Mouse (Mus musculus): Measurements from ENCODE around the gene Hip1. TPM values are rescaled to one million over a fixed set of nuclear protein-coding genes. Genes with fewer than 3 reads are reported as not detected.
"Not testable (repeated sequence)": the region's sequence is repeated elsewhere in the genome, so short reads cannot be mapped to it uniquely, and the experiment has no call there.

The Hip1 gene
- total RNA-seq, 2 experiments from 2014 or later, result 1.1 to 5.0 TPM

DNA sequence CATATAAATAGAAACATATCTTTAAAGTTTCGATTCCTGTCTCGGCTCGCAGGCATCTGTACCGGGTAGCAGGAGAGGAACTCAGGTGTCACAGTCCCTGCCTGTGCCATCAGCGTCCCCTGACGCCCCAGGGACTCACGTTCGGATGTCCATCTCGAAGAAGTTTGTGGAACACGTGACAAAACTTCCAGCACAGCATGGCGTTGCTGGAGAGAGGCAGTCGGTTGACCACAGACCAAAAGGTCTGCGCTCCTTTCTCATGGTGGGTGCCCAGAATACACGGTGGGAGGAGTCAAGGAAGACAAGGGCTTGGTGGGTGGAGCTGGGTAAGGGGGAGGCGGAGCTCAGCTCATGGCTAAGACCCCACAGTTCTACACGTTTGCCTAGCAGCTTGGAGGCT lies 87.0 kb downstream of the Hip1 start:
- ATAC-seq (replicated peaks; ENCODE audit: low FRiP score, poor library complexity, severe bottlenecking), result no peak

DNA sequence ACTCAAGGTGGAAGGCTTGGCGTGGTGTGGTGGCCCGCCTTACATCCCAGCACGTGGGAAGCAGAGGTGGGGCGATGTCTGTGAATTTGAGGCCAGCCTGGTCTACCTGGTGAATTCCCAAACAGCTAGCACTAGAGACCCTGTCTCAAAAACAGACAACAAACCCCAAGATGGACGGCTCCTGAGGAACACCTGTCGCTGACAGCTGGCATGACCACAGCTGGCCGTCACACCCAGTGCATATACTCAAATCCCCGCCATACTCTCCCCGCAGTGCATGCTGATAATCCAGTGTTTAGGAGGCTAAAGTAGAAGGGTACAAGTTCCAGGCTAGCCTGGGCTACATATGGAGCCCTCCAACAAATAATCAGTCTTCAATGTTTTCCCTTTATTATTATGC lies 88.4 kb downstream of the Hip1 start:
- ATAC-seq (replicated peaks; ENCODE audit: low FRiP score, poor library complexity, severe bottlenecking), result no peak

- ATAC-seq (replicated peaks; ENCODE audit: low FRiP score, poor library complexity, severe bottlenecking), result no peak
Observed at GRCm38 (mm10) chr5:135454256-135454655, 90.7 kb downstream of the Hip1 start.

DNA sequence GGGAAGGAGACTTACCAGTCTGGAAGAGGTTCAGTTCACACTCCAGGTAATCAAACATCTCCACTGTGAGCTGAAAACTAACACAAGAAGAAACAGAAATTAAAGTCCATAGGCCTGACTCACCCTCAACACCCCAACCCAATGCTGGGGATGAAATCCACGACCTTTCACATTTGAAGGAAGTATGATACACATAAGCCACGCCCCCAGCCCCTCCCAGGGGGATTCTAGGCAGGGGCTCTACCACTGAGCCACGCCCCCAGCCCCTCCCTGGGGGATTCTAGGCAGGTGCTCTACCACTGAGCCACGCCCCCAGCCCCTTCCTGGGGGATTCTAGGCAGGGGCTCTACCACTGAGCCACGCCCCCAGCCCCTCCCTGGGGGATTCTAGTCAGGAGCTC lies 93.4 kb downstream of the Hip1 start:
- ATAC-seq (replicated peaks; ENCODE audit: low FRiP score, poor library complexity, severe bottlenecking), result not testable (repeated sequence)

DNA sequence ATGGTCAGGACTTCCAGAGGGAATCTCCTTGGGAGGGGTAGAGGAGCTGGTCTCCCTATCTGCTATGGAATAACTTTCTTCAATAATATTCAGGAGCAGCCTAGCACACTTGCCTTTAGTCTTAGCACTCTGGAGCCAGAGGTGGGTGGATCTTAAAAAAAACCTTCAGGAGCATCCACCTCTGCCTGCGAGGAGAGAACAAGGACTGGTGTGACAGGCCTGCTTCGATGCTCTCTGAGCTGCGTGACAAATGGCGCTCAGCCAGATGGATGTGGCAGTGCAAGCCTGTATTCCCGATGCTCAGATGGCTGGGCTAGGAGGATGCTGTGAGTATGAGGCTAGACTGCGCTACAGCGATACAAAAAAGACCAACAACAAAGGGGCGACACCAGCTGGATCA lies 93.8 kb downstream of the Hip1 start:
- no peak for ATAC-seq (replicated peaks; ENCODE audit: low FRiP score, poor library complexity, severe bottlenecking)

- no peak for ATAC-seq (replicated peaks; ENCODE audit: low FRiP score, poor library complexity, severe bottlenecking)
Observed at GRCm38 (mm10) chr5:135445755-135446154, 99.2 kb downstream of the Hip1 start.

DNA sequence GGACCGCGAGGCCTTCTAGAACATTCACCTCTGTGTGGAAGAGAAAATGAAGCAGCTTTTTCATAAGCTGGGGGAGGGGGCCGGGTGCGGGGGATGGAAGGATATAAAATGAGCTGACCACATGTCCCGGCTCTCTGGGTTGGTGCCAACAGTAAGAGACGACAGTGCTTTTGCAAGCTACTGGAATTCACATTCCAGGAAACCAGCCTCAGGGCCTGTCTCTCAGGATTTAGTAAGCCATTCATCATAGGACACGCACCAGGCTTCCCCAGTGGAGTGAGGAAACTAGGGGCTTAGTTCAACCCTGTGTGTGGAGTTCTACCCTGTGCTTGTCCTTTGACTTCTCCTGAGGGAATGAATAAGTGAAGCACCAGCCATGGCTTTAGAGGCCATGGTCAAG lies 102.5 kb downstream of the Hip1 start:
- ATAC-seq (replicated peaks; ENCODE audit: low FRiP score, poor library complexity, severe bottlenecking), result no peak

DNA sequence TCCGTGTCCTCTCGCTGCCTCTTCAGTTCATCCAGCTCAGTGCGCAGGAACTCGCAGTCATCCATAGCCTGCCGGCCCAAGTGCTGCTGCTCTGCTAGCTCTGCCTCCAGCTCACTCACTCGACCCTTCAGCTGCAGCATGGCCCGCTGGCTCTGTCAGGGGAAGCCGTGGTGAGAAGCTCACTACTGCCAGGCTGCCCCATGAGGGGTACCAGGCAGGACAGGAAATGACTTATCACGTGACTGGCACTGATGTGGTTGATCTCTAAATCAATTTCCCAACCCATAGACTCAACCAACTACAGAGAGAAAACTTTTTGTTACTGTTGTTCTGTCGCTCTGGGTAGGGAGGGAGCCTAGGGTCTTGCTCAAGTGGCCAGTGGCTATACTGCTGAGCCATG lies 109.9 kb downstream of the Hip1 start:
- no peak for ATAC-seq (replicated peaks; ENCODE audit: low FRiP score, poor library complexity, severe bottlenecking)

DNA sequence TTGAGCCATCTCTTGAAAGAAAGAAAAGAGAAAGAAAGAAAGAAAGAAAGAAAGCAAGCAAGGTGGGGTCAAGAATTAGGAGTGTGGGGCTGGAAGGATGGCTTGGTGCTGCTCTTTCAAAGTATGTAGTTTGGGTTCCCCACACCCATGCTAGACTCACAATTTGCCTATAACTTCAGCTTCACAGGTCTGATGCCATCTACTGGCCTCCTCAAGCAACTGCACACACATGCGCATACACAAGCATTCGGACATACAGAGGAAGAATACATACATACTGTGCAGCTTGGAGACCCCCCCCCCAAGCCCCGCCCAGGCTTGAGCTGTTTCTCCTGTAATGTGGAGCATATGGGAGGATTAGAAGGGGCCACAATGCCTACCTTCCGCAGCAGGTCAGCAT lies 111.1 kb downstream of the Hip1 start:
- no peak for ATAC-seq (replicated peaks; ENCODE audit: low FRiP score, poor library complexity, severe bottlenecking)

DNA sequence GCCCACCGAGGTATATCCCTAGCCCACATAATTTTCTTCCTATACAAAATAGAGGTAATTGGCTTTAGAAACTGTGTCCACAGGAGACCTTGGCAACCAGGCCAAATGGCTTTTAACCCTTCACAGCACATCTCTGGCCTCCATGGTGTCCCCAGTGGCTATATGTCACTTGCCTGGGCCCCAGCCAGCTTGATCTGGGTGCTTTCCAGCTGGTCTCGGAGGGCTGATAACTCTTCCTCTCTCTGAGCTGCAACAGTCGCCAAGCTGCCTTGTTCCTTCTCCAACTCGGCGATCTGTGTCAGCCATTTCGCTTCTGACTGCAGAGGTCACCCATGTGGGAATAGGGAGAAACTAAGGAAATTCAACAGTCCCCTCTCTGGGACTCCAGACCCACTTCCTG lies 113.8 kb downstream of the Hip1 start:
- ATAC-seq (replicated peaks; ENCODE audit: low FRiP score, poor library complexity, severe bottlenecking), result no peak

DNA sequence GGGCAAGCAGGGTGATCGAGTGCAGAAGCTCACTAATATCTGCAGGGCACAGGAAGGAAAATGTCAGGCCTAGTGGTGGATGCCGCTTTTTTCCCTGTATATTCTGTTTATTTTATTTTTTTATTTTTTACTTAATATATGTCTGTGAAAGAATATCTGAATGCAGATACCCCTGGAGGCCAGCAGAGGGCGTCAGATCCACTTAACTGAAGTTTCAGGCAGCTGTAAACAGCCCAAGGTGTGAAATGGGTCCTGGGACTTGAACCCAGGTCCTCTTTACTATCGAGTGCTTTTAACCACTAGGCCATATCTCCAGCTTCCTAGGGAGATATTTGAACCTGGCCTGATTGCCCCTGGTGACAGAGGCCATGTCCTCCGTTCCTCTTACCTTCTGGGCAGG lies 116.1 kb downstream of the Hip1 start:
- no peak for ATAC-seq (replicated peaks; ENCODE audit: low FRiP score, poor library complexity, severe bottlenecking)

GRCm38 (mm10) chr5:135410266-135410665 lies 134.7 kb downstream of the Hip1 start:
- no peak for ATAC-seq (replicated peaks; ENCODE audit: low FRiP score, poor library complexity, severe bottlenecking)

DNA sequence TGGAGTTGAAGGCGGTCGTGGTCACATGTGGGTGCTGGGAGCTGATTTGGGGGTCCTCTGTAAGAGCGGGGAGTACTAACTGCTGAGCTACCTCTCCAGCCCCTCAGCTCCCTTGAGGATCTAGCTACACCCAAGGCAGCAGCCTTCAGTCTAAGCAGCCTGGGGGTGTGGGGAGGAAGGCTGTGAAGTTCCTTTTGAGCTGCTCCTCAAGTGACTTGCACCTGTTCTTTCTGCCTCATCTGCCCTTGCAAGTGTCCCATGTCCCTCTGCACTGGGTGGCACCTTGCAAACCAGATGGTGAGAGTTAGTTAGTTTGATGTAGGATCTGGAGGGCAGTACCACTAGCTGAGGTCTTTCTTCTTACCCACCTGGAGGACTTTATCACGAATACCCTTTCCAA lies 136.8 kb downstream of the Hip1 start:
- ATAC-seq (replicated peaks; ENCODE audit: low FRiP score, poor library complexity, severe bottlenecking), result no peak

DNA sequence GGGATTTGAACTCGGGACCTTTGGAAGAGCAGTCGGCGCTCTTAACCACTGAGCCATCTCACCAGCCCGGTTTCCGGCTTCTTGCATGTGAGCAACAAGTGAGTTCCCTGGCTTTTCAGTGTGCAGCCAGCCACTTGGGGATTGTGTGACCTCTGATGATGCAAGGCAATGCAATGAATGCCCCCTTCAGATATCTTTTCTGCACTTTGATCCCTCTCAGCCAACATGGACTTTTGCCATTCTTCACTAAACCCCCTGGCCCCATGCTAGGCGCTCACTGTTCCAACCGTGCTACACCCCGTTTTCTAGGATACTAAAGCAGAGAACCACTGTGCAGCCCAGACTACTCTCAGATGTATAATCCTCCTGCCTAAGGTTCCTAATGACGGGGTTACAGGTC lies 139.5 kb downstream of the Hip1 start:
- ATAC-seq (replicated peaks; ENCODE audit: low FRiP score, poor library complexity, severe bottlenecking), result no peak

GRCm38 (mm10) chr5:135404623-135405022 lies 140.3 kb downstream of the Hip1 start:
- no peak for ATAC-seq (replicated peaks; ENCODE audit: low FRiP score, poor library complexity, severe bottlenecking)

GRCm38 (mm10) chr5:135400244-135400643 lies 144.7 kb downstream of the Hip1 start:
- peak; percentile 70 for ATAC-seq (replicated peaks; ENCODE audit: low FRiP score, poor library complexity, severe bottlenecking)

- no peak for ATAC-seq (replicated peaks; ENCODE audit: low FRiP score, poor library complexity, severe bottlenecking)
Observed at GRCm38 (mm10) chr5:135399382-135399781, 145.5 kb downstream of the Hip1 start.

GRCm38 (mm10) chr5:135395826-135396225 lies 149.1 kb downstream of the Hip1 start:
- ATAC-seq (replicated peaks; ENCODE audit: low FRiP score, poor library complexity, severe bottlenecking), result peak; percentile 65

GRCm38 (mm10) chr5:135394004-135394823 lies 150.7 kb downstream of the Hip1 start, which contains the start of gene Pom121:
Gene Pom121, minus strand, starts transcription at chr5:135394546.
- ATAC-seq (replicated peaks; ENCODE audit: low FRiP score, poor library complexity, severe bottlenecking), result peak; percentile 88

DNA sequence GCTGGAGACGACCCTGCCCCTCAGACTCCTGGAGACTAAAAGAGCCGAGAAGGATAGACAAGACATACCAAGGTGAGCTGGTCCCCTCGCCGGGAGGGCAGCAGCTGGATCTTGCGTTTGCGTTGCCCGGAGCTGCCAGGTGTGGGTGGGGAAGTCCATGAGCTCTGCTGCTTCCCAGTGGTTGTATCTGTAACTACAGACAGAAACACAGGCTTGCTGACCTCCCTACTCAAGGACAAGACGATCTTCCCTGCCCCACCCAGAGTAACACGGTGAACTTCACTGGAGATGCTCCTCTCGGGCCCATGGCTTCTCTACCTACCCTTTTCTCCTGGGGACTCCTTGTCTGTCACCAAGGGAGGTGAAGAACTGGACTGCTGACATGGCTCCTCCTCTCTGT lies 161.1 kb downstream of the Hip1 start:
- ATAC-seq (replicated peaks; ENCODE audit: low FRiP score, poor library complexity, severe bottlenecking), result no peak

- no peak for ATAC-seq (replicated peaks; ENCODE audit: low FRiP score, poor library complexity, severe bottlenecking)
Observed at GRCm38 (mm10) chr5:135382746-135383145, 162.2 kb downstream of the Hip1 start.

DNA sequence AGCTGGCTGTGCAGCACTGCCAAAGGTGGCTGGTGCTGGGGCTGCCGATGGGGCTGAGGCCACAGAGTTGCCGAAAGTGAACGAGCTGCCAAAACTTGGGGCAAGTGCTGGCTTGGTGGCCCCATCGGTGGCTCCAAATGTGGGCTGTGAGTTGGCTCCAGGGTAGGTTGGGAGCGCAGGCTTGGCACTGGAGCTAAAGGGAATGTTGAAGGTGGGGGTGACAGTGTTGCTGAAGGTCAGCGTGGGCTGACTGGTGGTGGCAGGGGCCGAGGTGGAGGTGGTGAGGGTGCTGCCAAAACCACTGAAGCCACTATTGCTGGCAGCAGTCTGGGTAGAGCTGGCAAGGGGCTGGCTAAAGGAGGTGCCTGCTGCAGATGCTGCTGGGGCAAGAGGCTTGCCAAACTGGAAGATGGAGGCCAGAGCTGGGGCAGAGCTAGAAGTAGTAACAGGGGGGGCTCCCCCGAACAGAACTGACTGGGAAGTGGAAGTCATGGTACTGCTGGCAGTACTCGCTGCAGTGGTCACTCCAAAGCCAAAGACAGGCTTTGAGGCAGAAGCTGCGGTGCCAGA lies 163.5 kb downstream of the Hip1 start:
- no peak for ATAC-seq (replicated peaks; ENCODE audit: low FRiP score, poor library complexity, severe bottlenecking)

Data from erythroid progenitor cell, adult 5-6 weeks (primary cell).